Mouse (Mus musculus): ENCODE measurements around the gene Rsbn1l. TPM values are rescaled to one million over a fixed set of nuclear protein-coding genes. Genes with fewer than 3 reads are reported as not detected.

The Rsbn1l gene
- total RNA-seq (2012; rRNA removed) (8.1 and 8.3 TPM in 2 replicates), total RNA-seq (2014; rRNA removed) (17.0 TPM in 2 replicates), polyA plus RNA-seq (2012; ENCODE audit: insufficient read length, low read depth) (20.2 and 22.3 TPM in 2 replicates)

GRCm38 (mm10) chr5:20956298-20956697 lies at the start of gene Rsbn1l:
Gene Rsbn1l (minus strand): TSS chr5:20956398.
- Histone ChIP-seq H3K4me2 (ENCODE audit: insufficient read depth, low read depth, poor library complexity, severe bottlenecking) (peak within 1 kb of the TSS; percentile 92), H3K9me3 (replicated peaks; ENCODE audit: low read length) (peaks cover 8% of the 10 kb centered on the region), H3K79me2 (replicated peaks; ENCODE audit: control insufficient read depth, extremely low read depth, insufficient read depth, poor library complexity, severe bottlenecking) (peaks cover 31% of the 10 kb centered on the region), H3K27me3 (replicated peaks) (no peaks in the 10 kb centered on the region), H3K36me3 (replicated peaks in 1 of 2; ENCODE audit: control insufficient read depth in 1 of 2, insufficient read depth in 1 of 2, low read length in 1 of 2) (peaks cover 8 to 22% of the 10 kb centered on the region in 2 experiments), H3K9ac (ENCODE audit: insufficient read depth, low read depth) (peak within 1 kb of the TSS; percentile 66), H3K27ac (ENCODE audit: insufficient read depth, low read depth) (no peak within 1 kb of the TSS; the same call in 1 of the 2 replicates), H3K4me3 (replicated peaks in 1 of 3; ENCODE audit: low read depth in 2 of 3, low read length in 2 of 3, poor library complexity in 1 of 3) (peak within 1 kb of the TSS in 1 of 3 experiments; percentile 29), H3K4me1 (ENCODE audit: control insufficient read depth in 1 of 2, insufficient read depth in 2 of 2) (peaks cover 9 to 43% of the 10 kb centered on the region in 2 experiments; a peak in 3 of 4 replicates)
- in situ Hi-C loops (cut with MboI; ENCODE audit: low pct_ligation_motif_present, low pct_unique_long_range_greater_than_20kb, low sequenced_read_pairs), result loop anchor here (25.0 kb wide), 1 partner anchor 169 kb away; no protein-coding TSS in a partner anchor
- TF ChIP-seq ZC3H11A (IDR thresholded peaks at IDR 0.05; ENCODE audit: low read depth, low read length), result no peak
- no peak for TF ChIP-seq ZNF384 (IDR thresholded peaks at IDR 0.05; ENCODE audit: low read depth, low read length)
- TF ChIP-seq KAT2A (IDR thresholded peaks at IDR 0.05; ENCODE audit: insufficient replicate concordance, low read length), result no peak
- TF ChIP-seq HCFC1 (IDR thresholded peaks at IDR 0.05; ENCODE audit: low read depth, low read length), result no peak
- TF ChIP-seq MYC (IDR thresholded peaks at IDR 0.05; ENCODE audit: low read depth, low read length), result no peak
- no peak for TF ChIP-seq NELFE (IDR thresholded peaks at IDR 0.05; ENCODE audit: low read depth, low read length)
- TF ChIP-seq MAZ (IDR thresholded peaks at IDR 0.05; ENCODE audit: low read depth, low read length), result no peak
- no peak for TF ChIP-seq USF2 (conservative IDR thresholded peaks at IDR 0.05; ENCODE audit: low read depth, low read length)
- no peak for TF ChIP-seq PAX5 (IDR thresholded peaks at IDR 0.05; ENCODE audit: low read length)
- TF ChIP-seq SMC3 (IDR thresholded peaks at IDR 0.05; ENCODE audit: low read depth, low read length), result no peak
- no peak for TF ChIP-seq MEF2A (IDR thresholded peaks at IDR 0.05; ENCODE audit: borderline replicate concordance, low read depth, low read length)
- DNase-seq (ENCODE audit: extremely low read depth), result no peak
- dilution Hi-C loops (cut with MboI; ENCODE audit: extremely low pct_ligation_motif_present, extremely low pct_unique_long_range_greater_than_20kb, low sequenced_read_pairs), result no loop called here

GRCm38 (mm10) chr5:21002723-21003122 lies 46.5 kb upstream of the Rsbn1l start:
- H3K4me1 ChIP-seq (ENCODE audit: control insufficient read depth in 1 of 2, insufficient read depth in 2 of 2), result no peaks in the 10 kb centered on the region
- dilution Hi-C loops (cut with MboI; ENCODE audit: extremely low pct_ligation_motif_present, extremely low pct_unique_long_range_greater_than_20kb, low sequenced_read_pairs) (no loop called here), in situ Hi-C loops (cut with MboI; ENCODE audit: low pct_ligation_motif_present, low pct_unique_long_range_greater_than_20kb, low sequenced_read_pairs) (no loop called here)
- H3K4me2 ChIP-seq (ENCODE audit: insufficient read depth, low read depth, poor library complexity, severe bottlenecking), result no peak overlapping the region
- H3K9me3 ChIP-seq (replicated peaks; ENCODE audit: low read length), result no peaks in the 10 kb centered on the region
- DNase-seq (ENCODE audit: extremely low read depth), result no peak
- no peaks in the 10 kb centered on the region for H3K79me2 ChIP-seq (replicated peaks; ENCODE audit: control insufficient read depth, extremely low read depth, insufficient read depth, poor library complexity, severe bottlenecking)
- no peak overlapping the region for H3K9ac ChIP-seq (ENCODE audit: insufficient read depth, low read depth)
- H3K27me3 ChIP-seq (replicated peaks), result no peaks in the 10 kb centered on the region
- peaks cover 10 to 48% of the 10 kb centered on the region in 2 experiments for H3K36me3 ChIP-seq (replicated peaks in 1 of 2; ENCODE audit: control insufficient read depth in 1 of 2, insufficient read depth in 1 of 2, low read length in 1 of 2)
- no peak for TF ChIP-seq USF1 (IDR thresholded peaks at IDR 0.05; ENCODE audit: low read depth, low read length)
- no peak for TF ChIP-seq E2F4 (IDR thresholded peaks at IDR 0.05; ENCODE audit: insufficient replicate concordance, low read depth, low read length)
- TF ChIP-seq GABPA (IDR thresholded peaks at IDR 0.05; ENCODE audit: insufficient replicate concordance, low read depth, low read length), result no peak
- no peak for TF ChIP-seq ETS1 (conservative IDR thresholded peaks at IDR 0.05; ENCODE audit: low read depth, low read length)
- TF ChIP-seq IRF4 (IDR thresholded peaks at IDR 0.05; ENCODE audit: low read depth, low read length), result no peak
- no peak for TF ChIP-seq MEF2A (IDR thresholded peaks at IDR 0.05; ENCODE audit: borderline replicate concordance, low read depth, low read length)
- 0 out of 4 replicates have a peak, but pooled peaks of 1 of the 2 experiments have one; percentile 2 for TF ChIP-seq CTCF (conservative IDR thresholded peaks at IDR 0.05 in 1 of 2, IDR thresholded peaks at IDR 0.05 in 1 of 2; ENCODE audit: low read depth in 2 of 2, low read length in 2 of 2)
- no peak for TF ChIP-seq MAFK (IDR thresholded peaks at IDR 0.05; ENCODE audit: insufficient replicate concordance, low read length)
- no peak overlapping the region for H3K27ac ChIP-seq (ENCODE audit: insufficient read depth, low read depth)
- H3K4me3 ChIP-seq (replicated peaks in 1 of 3; ENCODE audit: low read depth in 2 of 3, low read length in 2 of 3, poor library complexity in 1 of 3), result no peak overlapping the region

All from CH12.LX (cell line).